Mouse (Mus musculus) limb, embryonic 13.5 days (tissue): Measurements from ENCODE around the gene Syne1. TPM values are rescaled to one million over a fixed set of nuclear protein-coding genes. Genes with fewer than 3 reads are reported as not detected.

Source experiments
- ATAC-seq: fragments of 200-750 bp; cut with Nextera tagmentation; 2 replicates; pipeline ENCODE4 v1.8.0; 2017; ENCODE audit warnings: low read depth, moderate number of reproducible peaks, moderate TSS enrichment; ENCODE audit not compliant: low FRiP score
- H3K27ac ChIP-seq: fragments of 300-500 bp; sonication (generic); 2 replicates; pipeline ENCODE4 v1.5.1; 2015; ENCODE audit warnings: inconsistent platforms, mild to moderate bottlenecking, moderate library complexity
- H3K27me3 ChIP-seq: fragments of 300-500 bp; sonication (generic); 2 replicates; pipeline ENCODE4 v1.6.1; 2015; ENCODE audit warnings: mild to moderate bottlenecking, inconsistent platforms
- H3K36me3 ChIP-seq: fragments of 300-500 bp; sonication (generic); 2 replicates; pipeline ENCODE4 v1.6.1; 2015; ENCODE audit warnings: inconsistent platforms, mild to moderate bottlenecking, moderate library complexity
- H3K4me1 ChIP-seq: fragments of 300-500 bp; sonication (generic); 2 replicates; pipeline ENCODE4 v1.6.1; 2015; ENCODE audit warnings: inconsistent platforms
- H3K4me2 ChIP-seq: fragments of 300-500 bp; sonication (generic); replicated peaks from 2 replicates; pipeline ENCODE4 v1.6.1; 2015; ENCODE audit warnings: inconsistent platforms, mild to moderate bottlenecking, moderate library complexity
- H3K4me3 ChIP-seq: fragments of 300-500 bp; sonication (generic); 2 replicates; pipeline ENCODE4 v1.5.1; 2015; ENCODE audit warnings: moderate library complexity, mild to moderate bottlenecking, inconsistent platforms
- H3K9ac ChIP-seq: fragments of 300-500 bp; sonication (generic); 2 replicates; pipeline ENCODE4 v1.6.1; 2015; ENCODE audit warnings: mild to moderate bottlenecking, inconsistent platforms
- H3K9me3 ChIP-seq: fragments of 300-500 bp; sonication (generic); 2 replicates; pipeline ENCODE4 v1.6.1; 2016; ENCODE audit warnings: inconsistent platforms
- WGBS: fragments of 180-500 bp; shearing (Covaris S2); methylation state at CpG from one replicate; pipeline ENCODE4 v1.1.7; 2015; 5-methylcytosine and 5-hydroxymethylcytosine counted together
- polyA plus RNA-seq: library from polyadenylated mRNA; unstranded; fragments of >200 nt; fragmentation: Nextera tagmentation; extraction: Ambion mirVana; gene quantifications from 2 replicates; pipeline ENCODE4 v1.2.1, GENCODE M21; 2015

Gene Syne1
- polyA plus RNA-seq, 1 experiment from 2014 or later, result 6.5 TPM

- peaks cover 19% of the 10 kb centered on the region for H3K27me3 ChIP-seq
- H3K4me1 ChIP-seq, result peaks cover 14% of the 10 kb centered on the region
- H3K9me3 ChIP-seq, result no peaks in the 10 kb centered on the region
- H3K36me3 ChIP-seq, result peaks cover 4% of the 10 kb centered on the region
- no peak within 1 kb of the TSS for H3K4me2 ChIP-seq
- no peak for ATAC-seq
- no peak within 1 kb of the TSS; the same call in 1 of the 2 replicates for H3K27ac ChIP-seq
- whole genome bisulfite sequencing, result 85% methylated on average over 14 of the region's 14 CpGs
- H3K4me3 ChIP-seq, result no peak within 1 kb of the TSS
- no peak within 1 kb of the TSS for H3K9ac ChIP-seq
These were observed 482.5 kb downstream of the Syne1 start, which contains the start of gene Gm10097 for GRCm38 (mm10) chr10:5068676-5069265. Gene Gm10097 (plus strand): TSS chr10:5069192.

GRCm38 (mm10) chr10:5067113-5067512 is 484.2 kb downstream of the Syne1 start:
- Histone ChIP-seq H3K4me2 (no peak overlapping the region), H3K9me3 (no peaks in the 10 kb centered on the region), H3K27ac (no peak overlapping the region; the same call in 1 of the 2 replicates), H3K36me3 (no peaks in the 10 kb centered on the region), H3K4me1 (peaks cover 14% of the 10 kb centered on the region), H3K9ac (no peak overlapping the region), H3K27me3 (peaks cover 19% of the 10 kb centered on the region), H3K4me3 (no peak overlapping the region)
- ATAC-seq, result no peak
- 88% methylated on average over 3 of the region's 3 CpGs for WGBS

- Histone ChIP-seq H3K4me1 (no peaks in the 10 kb centered on the region), H3K9ac (no peak overlapping the region), H3K36me3 (peaks cover 12% of the 10 kb centered on the region), H3K4me3 (no peak overlapping the region), H3K4me2 (no peak overlapping the region), H3K27me3 (no peaks in the 10 kb centered on the region), H3K27ac (no peak overlapping the region), H3K9me3 (no peaks in the 10 kb centered on the region)
- 74% methylated on average over 2 of the region's 2 CpGs for WGBS
- no peak for ATAC-seq
These were observed 491.3 kb downstream of the Syne1 start for GRCm38 (mm10) chr10:5059983-5060382.

GRCm38 (mm10) chr10:5058876-5059275 is 492.4 kb downstream of the Syne1 start:
- ATAC-seq, result no peak
- Histone ChIP-seq H3K27me3 (no peaks in the 10 kb centered on the region), H3K4me2 (no peak overlapping the region), H3K4me3 (no peak overlapping the region), H3K4me1 (no peaks in the 10 kb centered on the region), H3K9me3 (no peaks in the 10 kb centered on the region), H3K9ac (no peak overlapping the region), H3K36me3 (peaks cover 12% of the 10 kb centered on the region), H3K27ac (no peak overlapping the region)
- WGBS, result 76% methylated on average over 2 of the region's 2 CpGs

GRCm38 (mm10) chr10:5057661-5058060 is 493.6 kb downstream of the Syne1 start:
- WGBS, result 92% methylated on average over 15 of the region's 15 CpGs
- H3K4me1 ChIP-seq, result no peaks in the 10 kb centered on the region

GRCm38 (mm10) chr10:5056940-5057339 is 494.3 kb downstream of the Syne1 start:
- ATAC-seq, result no peak
- H3K27ac ChIP-seq, result no peak overlapping the region
- H3K4me1 ChIP-seq, result no peaks in the 10 kb centered on the region
- no peaks in the 10 kb centered on the region for H3K27me3 ChIP-seq
- H3K4me3 ChIP-seq, result no peak overlapping the region
- H3K9ac ChIP-seq, result no peak overlapping the region
- H3K36me3 ChIP-seq, result peaks cover 15% of the 10 kb centered on the region
- WGBS, result 87% methylated on average over 3 of the region's 3 CpGs
- no peak overlapping the region for H3K4me2 ChIP-seq
- H3K9me3 ChIP-seq, result no peaks in the 10 kb centered on the region

More at GRCm38 (mm10) chr10:5057661-5058060, 493.6 kb downstream of the Syne1 start:
- Histone ChIP-seq H3K27me3 (no peaks in the 10 kb centered on the region), H3K9me3 (no peaks in the 10 kb centered on the region), H3K4me3 (no peak overlapping the region), H3K36me3 (peaks cover 12% of the 10 kb centered on the region), H3K4me2 (no peak overlapping the region), H3K27ac (no peak overlapping the region), H3K9ac (no peak overlapping the region)
- ATAC-seq, result no peak

GRCm38 (mm10) chr10:5056243-5056735 is 495.0 kb downstream of the Syne1 start:
- H3K9ac ChIP-seq, result no peak overlapping the region
- no peak overlapping the region for H3K27ac ChIP-seq
- no peaks in the 10 kb centered on the region for H3K27me3 ChIP-seq
- no peak for ATAC-seq
- 83% methylated on average over 10 of the region's 10 CpGs for WGBS
- no peak overlapping the region for H3K4me2 ChIP-seq
- peaks cover 16% of the 10 kb centered on the region for H3K36me3 ChIP-seq
- H3K4me1 ChIP-seq, result no peaks in the 10 kb centered on the region
- H3K9me3 ChIP-seq, result no peaks in the 10 kb centered on the region
- H3K4me3 ChIP-seq, result no peak overlapping the region

GRCm38 (mm10) chr10:5045671-5046070 is 505.6 kb downstream of the Syne1 start:
- H3K9me3 ChIP-seq, result no peaks in the 10 kb centered on the region
- no peak overlapping the region for H3K27ac ChIP-seq
- no peak for ATAC-seq
- H3K36me3 ChIP-seq, result peaks cover 34% of the 10 kb centered on the region
- WGBS, result 83% methylated on average over 5 of the region's 5 CpGs
- H3K9ac ChIP-seq, result no peak overlapping the region
- H3K4me3 ChIP-seq, result no peak overlapping the region
- H3K4me1 ChIP-seq, result peaks cover 20% of the 10 kb centered on the region
- H3K27me3 ChIP-seq, result no peaks in the 10 kb centered on the region
- no peak overlapping the region for H3K4me2 ChIP-seq

- H3K9me3 ChIP-seq, result no peaks in the 10 kb centered on the region
- H3K4me2 ChIP-seq, result no peak overlapping the region
- H3K27ac ChIP-seq, result no peak overlapping the region; the same call in 1 of the 2 replicates
- H3K4me3 ChIP-seq, result no peak overlapping the region
- H3K4me1 ChIP-seq, result peaks cover 20% of the 10 kb centered on the region
- WGBS, result 58% methylated on average over 7 of the region's 7 CpGs
- H3K27me3 ChIP-seq, result no peaks in the 10 kb centered on the region
- H3K9ac ChIP-seq, result no peak overlapping the region
- ATAC-seq, result no peak
- peaks cover 39% of the 10 kb centered on the region for H3K36me3 ChIP-seq
These were observed 506.1 kb downstream of the Syne1 start for GRCm38 (mm10) chr10:5045213-5045612.

- H3K4me3 ChIP-seq, result no peak overlapping the region
- peaks cover 20% of the 10 kb centered on the region for H3K4me1 ChIP-seq
- H3K9me3 ChIP-seq, result no peaks in the 10 kb centered on the region
- H3K4me2 ChIP-seq, result no peak overlapping the region
- 87% methylated on average over 8 of the region's 8 CpGs for WGBS
- no peak overlapping the region for H3K9ac ChIP-seq
- H3K27me3 ChIP-seq, result no peaks in the 10 kb centered on the region
- H3K27ac ChIP-seq, result no peak overlapping the region
- H3K36me3 ChIP-seq, result peaks cover 45% of the 10 kb centered on the region
- no peak for ATAC-seq
These were observed 506.8 kb downstream of the Syne1 start for GRCm38 (mm10) chr10:5044481-5044880.

GRCm38 (mm10) chr10:5041254-5041653 is 510.0 kb downstream of the Syne1 start:
- 61% methylated on average over 8 of the region's 8 CpGs for WGBS

GRCm38 (mm10) chr10:5032192-5033048 is 518.9 kb downstream of the Syne1 start:
- Histone ChIP-seq H3K9ac (no peak overlapping the region), H3K4me1 (no peaks in the 10 kb centered on the region), H3K27ac (no peak overlapping the region), H3K27me3 (no peaks in the 10 kb centered on the region), H3K4me3 (no peak overlapping the region), H3K4me2 (no peak overlapping the region), H3K36me3 (peaks cover 29% of the 10 kb centered on the region), H3K9me3 (no peaks in the 10 kb centered on the region)
- WGBS, result 83% methylated on average over 15 of the region's 15 CpGs
- ATAC-seq, result no peak

More at GRCm38 (mm10) chr10:5041254-5041653, 510.0 kb downstream of the Syne1 start:
- H3K4me3 ChIP-seq, result no peak overlapping the region
- H3K4me1 ChIP-seq, result peaks cover 20% of the 10 kb centered on the region
- H3K9me3 ChIP-seq, result no peaks in the 10 kb centered on the region
- H3K27me3 ChIP-seq, result no peaks in the 10 kb centered on the region
- no peak overlapping the region for H3K9ac ChIP-seq
- peaks cover 39% of the 10 kb centered on the region for H3K36me3 ChIP-seq
- no peak overlapping the region for H3K27ac ChIP-seq
- H3K4me2 ChIP-seq, result no peak overlapping the region
- ATAC-seq, result no peak
